Mouse (Mus musculus) liver, embryonic 11.5 days (tissue): ENCODE data around the gene Crispld2. TPM values are rescaled to one million over a fixed set of nuclear protein-coding genes. Genes with fewer than 3 reads are reported as not detected.
A peak's percentile ranks its signal among the peaks of the same experiment; 100 is the strongest.

Source experiments
- ATAC-seq: fragments of 200-750 bp; cut with Nextera tagmentation; replicated peaks from 2 replicates; pipeline ENCODE4 v1.8.0; 2017; ENCODE audit warnings: moderate number of reproducible peaks, mild to moderate bottlenecking, moderate TSS enrichment, moderate library complexity; ENCODE audit not compliant: low FRiP score
- DNase-seq: peaks from one replicate; pipeline ENCODE4 v3.0.0-alpha.2; 2017; ENCODE audit warnings: low spot score
- H3K27ac ChIP-seq: fragments of 300-500 bp; sonication (generic); 2 replicates; pipeline ENCODE4 v1.5.1; 2014; ENCODE audit warnings: mild to moderate bottlenecking, low read depth, low read length, control low read depth
- H3K27me3 ChIP-seq: fragments of 300-500 bp; sonication (generic); replicated peaks from 2 replicates; pipeline ENCODE4 v1.6.1; 2014; ENCODE audit warnings: low read length, mixed read lengths; ENCODE audit not compliant: control insufficient read depth, insufficient read depth
- H3K36me3 ChIP-seq: fragments of 300-500 bp; sonication (generic); 2 replicates; pipeline ENCODE4 v1.6.1; 2014; ENCODE audit warnings: mild to moderate bottlenecking, low read length, moderate library complexity, mixed read lengths; ENCODE audit not compliant: control insufficient read depth, insufficient read depth
- H3K4me1 ChIP-seq: fragments of 300-500 bp; sonication (generic); replicated peaks from 2 replicates; pipeline ENCODE4 v1.6.1; 2014; ENCODE audit warnings: low read length, mixed read lengths; ENCODE audit not compliant: control insufficient read depth, insufficient read depth
- H3K4me2 ChIP-seq: fragments of 300-500 bp; sonication (generic); 2 replicates; pipeline ENCODE4 v1.6.1; 2014; ENCODE audit warnings: mild to moderate bottlenecking, control low read depth, moderate library complexity
- H3K4me3 ChIP-seq: fragments of 300-500 bp; sonication (generic); 2 replicates; pipeline ENCODE4 v1.5.1; 2014; ENCODE audit warnings: low read depth, low read length, control low read depth
- H3K9ac ChIP-seq: fragments of 300-500 bp; sonication (generic); 2 replicates; pipeline ENCODE4 v1.6.1; 2014; ENCODE audit warnings: low read depth, low read length, control low read depth
- H3K9me3 ChIP-seq: fragments of 300-500 bp; sonication (generic); 2 replicates; pipeline ENCODE4 v1.6.1; 2016; ENCODE audit warnings: low read length, inconsistent platforms, mixed read lengths; ENCODE audit not compliant: control insufficient read depth
- WGBS: fragments of 180-500 bp; shearing (Covaris S2); extraction: QIAGEN DNeasy Blood & Tissue Kit; methylation state at CpG from one replicate; pipeline ENCODE4 v1.1.7; 2014; 5-methylcytosine and 5-hydroxymethylcytosine counted together
- polyA plus RNA-seq: library from polyadenylated mRNA; unstranded; fragments of >200 nt; fragmentation: Nextera tagmentation; extraction: Ambion mirVana; gene quantifications from 2 replicates; pipeline ENCODE4 v1.2.1, GENCODE M21; 2014

The Crispld2 gene
- polyA plus RNA-seq, 1 experiment from 2014 or later: 3.8 TPM

- Histone ChIP-seq H3K27me3 (0 out of 2 replicates have a peak, but pooled peaks cover 5% of the 10 kb centered on the region), H3K4me3 (no peak overlapping the region), H3K9me3 (no peaks in the 10 kb centered on the region), H3K36me3 (no peaks in the 10 kb centered on the region), H3K4me1 (no peaks in the 10 kb centered on the region), H3K9ac (no peak overlapping the region), H3K27ac (no peak overlapping the region), H3K4me2 (no peak overlapping the region)
- DNase-seq (no peak), ATAC-seq (no peak)
- 64% methylated on average over 9 of the region's 9 CpGs for WGBS
Observed at GRCm38 (mm10) chr8:120072259-120072658, 80.0 kb downstream of the Crispld2 start.

DNA sequence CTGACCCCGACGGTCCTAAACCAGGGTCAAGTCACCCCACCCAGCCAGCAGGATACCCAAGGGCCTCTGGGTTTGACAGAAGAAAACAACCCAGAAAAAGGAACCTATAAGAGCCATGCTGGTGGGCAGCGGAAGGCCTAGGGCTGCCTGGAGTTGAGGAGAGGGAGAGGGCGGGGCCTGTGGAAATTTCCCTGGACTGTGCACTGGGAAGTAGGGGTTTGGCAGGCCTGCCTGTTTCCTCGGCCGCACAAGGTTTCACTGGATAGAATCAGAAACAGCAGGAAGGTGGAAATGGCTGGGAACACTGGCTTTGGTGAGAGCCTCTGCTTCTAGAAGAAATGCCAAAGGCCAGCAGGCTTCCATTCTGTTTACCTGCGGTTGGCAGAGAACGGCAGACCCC is 80.6 kb downstream of the Crispld2 start:
- no peak overlapping the region for H3K9ac ChIP-seq
- no peaks in the 10 kb centered on the region for H3K9me3 ChIP-seq
- H3K27ac ChIP-seq: no peak overlapping the region
- no peak overlapping the region for H3K4me2 ChIP-seq
- ATAC-seq: no peak
- 0 out of 2 replicates have a peak, but pooled peaks cover 5% of the 10 kb centered on the region for H3K27me3 ChIP-seq
- H3K36me3 ChIP-seq: no peaks in the 10 kb centered on the region
- H3K4me1 ChIP-seq: no peaks in the 10 kb centered on the region
- H3K4me3 ChIP-seq: no peak overlapping the region
- DNase-seq: no peak
- 79% methylated on average over 8 of the region's 8 CpGs for WGBS

- H3K36me3 ChIP-seq: no peaks in the 10 kb centered on the region
- no peak overlapping the region for H3K4me2 ChIP-seq
- DNase-seq (no peak), ATAC-seq (no peak)
- H3K9ac ChIP-seq: no peak overlapping the region
- 0 out of 2 replicates have a peak, but pooled peaks cover 5% of the 10 kb centered on the region for H3K27me3 ChIP-seq
- H3K4me3 ChIP-seq: no peak overlapping the region
- 65% methylated on average over 6 of the region's 6 CpGs for WGBS
- H3K4me1 ChIP-seq: no peaks in the 10 kb centered on the region
- H3K9me3 ChIP-seq: no peaks in the 10 kb centered on the region
- no peak overlapping the region for H3K27ac ChIP-seq
Observed at GRCm38 (mm10) chr8:120074516-120074915, 82.3 kb downstream of the Crispld2 start.

DNA sequence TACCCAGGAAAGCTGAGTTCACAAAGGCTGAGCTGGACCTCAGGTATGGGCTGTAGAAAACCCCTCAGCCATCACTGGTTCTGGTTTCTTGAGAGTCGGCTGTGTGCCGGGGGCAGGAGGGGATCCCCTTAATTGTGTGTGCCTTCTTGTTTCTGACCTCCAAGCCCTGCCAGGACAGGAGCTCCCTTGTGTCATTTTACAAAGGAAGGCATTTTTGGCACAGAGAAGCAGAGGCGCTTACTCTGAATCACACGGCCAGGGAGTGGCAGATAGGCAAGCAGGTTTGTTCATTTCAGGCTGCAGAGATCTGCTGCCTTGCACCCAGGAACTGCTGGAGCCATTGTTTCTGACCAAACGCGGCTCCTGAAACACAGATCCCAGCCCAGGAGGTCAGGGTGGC is 83.1 kb downstream of the Crispld2 start:
- Histone ChIP-seq H3K4me2 (no peak overlapping the region), H3K9ac (no peak overlapping the region), H3K27ac (no peak overlapping the region), H3K4me1 (no peaks in the 10 kb centered on the region), H3K36me3 (no peaks in the 10 kb centered on the region), H3K4me3 (no peak overlapping the region), H3K9me3 (no peaks in the 10 kb centered on the region), H3K27me3 (0 out of 2 replicates have a peak, but pooled peaks cover 5% of the 10 kb centered on the region)
- ATAC-seq (no peak), DNase-seq (no peak)
- WGBS: 68% methylated on average over 6 of the region's 6 CpGs

DNA sequence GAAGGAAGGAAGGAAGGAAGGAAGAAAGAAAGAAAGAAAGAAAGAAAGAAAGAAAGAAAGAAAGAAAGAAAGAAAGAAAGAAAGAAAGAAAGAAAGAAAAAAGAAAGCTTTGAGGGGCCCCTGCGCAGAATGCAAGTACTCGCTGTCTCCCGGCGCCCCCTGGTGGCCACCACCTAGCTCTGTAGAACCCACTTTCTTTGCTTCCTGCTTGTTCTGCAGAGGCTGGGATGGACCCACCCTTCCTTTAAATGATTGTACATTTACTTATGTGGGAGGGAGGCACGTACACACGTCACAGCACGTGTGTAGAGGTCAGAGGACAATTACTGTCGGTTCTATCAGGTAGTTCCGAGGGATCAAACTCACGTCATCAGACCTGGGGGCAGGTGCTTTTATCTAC is 85.8 kb downstream of the Crispld2 start:
- no peak overlapping the region for H3K27ac ChIP-seq
- no peak overlapping the region for H3K4me2 ChIP-seq
- no peaks in the 10 kb centered on the region for H3K4me1 ChIP-seq
- no peak overlapping the region for H3K9ac ChIP-seq
- 16% methylated on average over 10 of the region's 10 CpGs for WGBS
- DNase-seq (peak; percentile 56), ATAC-seq (no peak; the same call in 1 of the 2 replicates)
- peaks cover 13% of the 10 kb centered on the region for H3K36me3 ChIP-seq
- H3K4me3 ChIP-seq: no peak overlapping the region
- 0 out of 2 replicates have a peak, but pooled peaks cover 5% of the 10 kb centered on the region for H3K27me3 ChIP-seq
- no peaks in the 10 kb centered on the region for H3K9me3 ChIP-seq

DNA sequence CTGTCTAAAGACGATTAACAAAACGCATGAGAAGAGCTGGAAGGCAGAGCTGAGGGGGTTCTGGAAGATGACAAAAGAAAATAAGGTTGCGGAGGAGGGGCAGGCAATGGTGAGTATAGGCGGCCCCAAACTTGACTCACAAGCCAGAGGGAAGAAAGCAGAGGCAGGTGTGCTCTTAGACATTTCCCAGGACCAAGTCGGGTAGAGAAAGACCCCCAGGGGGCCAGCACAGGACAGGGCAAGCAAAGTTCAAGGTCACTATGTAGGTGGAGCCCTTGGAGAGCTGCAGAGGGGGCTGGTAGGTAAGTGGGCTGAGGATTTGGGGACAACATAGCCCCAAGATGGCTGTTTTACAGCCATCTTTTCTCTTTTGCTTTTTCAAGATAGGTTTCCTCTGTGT is 87.1 kb downstream of the Crispld2 start:
- no peaks in the 10 kb centered on the region for H3K4me1 ChIP-seq
- H3K27me3 ChIP-seq: 0 out of 2 replicates have a peak, but pooled peaks cover 5% of the 10 kb centered on the region
- H3K4me3 ChIP-seq: no peak overlapping the region
- DNase-seq (no peak), ATAC-seq (no peak)
- peaks cover 14% of the 10 kb centered on the region for H3K36me3 ChIP-seq
- H3K27ac ChIP-seq: no peak overlapping the region
- no peak overlapping the region for H3K9ac ChIP-seq
- H3K4me2 ChIP-seq: no peak overlapping the region
- no peaks in the 10 kb centered on the region for H3K9me3 ChIP-seq
- 62% methylated on average over 5 of the region's 5 CpGs for WGBS

GRCm38 (mm10) chr8:120083261-120083660 is 91.0 kb downstream of the Crispld2 start:
- H3K4me3 ChIP-seq: no peak overlapping the region
- no peaks in the 10 kb centered on the region for H3K4me1 ChIP-seq
- no peak overlapping the region for H3K9ac ChIP-seq
- H3K27me3 ChIP-seq: no peaks in the 10 kb centered on the region
- H3K36me3 ChIP-seq: peaks cover 32% of the 10 kb centered on the region
- no peak overlapping the region for H3K27ac ChIP-seq
- DNase-seq: no peak
- H3K9me3 ChIP-seq: no peaks in the 10 kb centered on the region
- ATAC-seq: no peak
- 89% methylated on average over 8 of the region's 8 CpGs for WGBS
- H3K4me2 ChIP-seq: no peak overlapping the region

DNA sequence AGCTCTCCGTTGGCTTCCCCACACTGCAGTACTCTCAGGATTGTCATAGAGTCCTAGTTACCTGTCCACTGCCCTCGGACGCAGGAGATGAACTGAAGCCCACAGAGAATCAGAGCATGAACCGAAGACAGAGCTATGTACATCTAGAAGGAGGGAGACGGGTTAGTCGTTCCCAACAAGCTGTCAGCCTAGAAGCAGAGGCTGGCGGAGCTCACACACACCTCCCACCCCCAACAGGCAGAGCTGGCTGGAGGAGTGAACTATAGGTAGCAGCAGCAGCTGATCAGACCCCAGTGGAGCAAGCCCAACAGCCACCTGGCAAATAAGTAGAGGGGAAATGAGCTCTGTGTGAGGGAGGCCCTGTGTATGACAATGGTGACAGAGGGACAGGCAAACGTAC is 92.5 kb downstream of the Crispld2 start:
- no peaks in the 10 kb centered on the region for H3K4me1 ChIP-seq
- no peak overlapping the region for H3K4me2 ChIP-seq
- H3K27ac ChIP-seq: no peak overlapping the region
- ATAC-seq (no peak), DNase-seq (no peak)
- H3K36me3 ChIP-seq: peaks cover 32% of the 10 kb centered on the region
- no peaks in the 10 kb centered on the region for H3K9me3 ChIP-seq
- H3K4me3 ChIP-seq: no peak overlapping the region
- no peaks in the 10 kb centered on the region for H3K27me3 ChIP-seq
- 87% methylated on average over 8 of the region's 8 CpGs for WGBS
- H3K9ac ChIP-seq: no peak overlapping the region

- Histone ChIP-seq H3K9ac (no peak overlapping the region), H3K27me3 (no peaks in the 10 kb centered on the region), H3K4me3 (no peak overlapping the region), H3K9me3 (no peaks in the 10 kb centered on the region), H3K4me1 (no peaks in the 10 kb centered on the region), H3K36me3 (peaks cover 39% of the 10 kb centered on the region), H3K4me2 (no peak overlapping the region), H3K27ac (no peak overlapping the region)
- no peak for ATAC-seq
- DNase-seq: no peak
- 81% methylated on average over 7 of the region's 7 CpGs for WGBS
Observed at GRCm38 (mm10) chr8:120089511-120089910, 97.3 kb downstream of the Crispld2 start.
